Mouse (Mus musculus) heart, embryonic 10.5 days (tissue): ENCODE data around the gene Gm20741. TPM values are rescaled to one million over a fixed set of nuclear protein-coding genes. Genes with fewer than 3 reads are reported as not detected.

Experiments
- polyA plus RNA-seq: library from polyadenylated mRNA; unstranded; fragments of >200 nt; fragmentation: Nextera tagmentation; extraction: Ambion mirVana; gene quantifications from 2 replicates; pipeline ENCODE4 v1.2.1, GENCODE M21; 2016

The Gm20741 gene
- polyA plus RNA-seq, 1 experiment from 2014 or later: not detected

Other genes with a start within 250 kb of the Gm20741 start
- 0.57 and 2.1 TPM in 2 replicates for gene Cldn8, start 249.0 kb downstream of the Gm20741 start, polyA plus RNA-seq
- not detected in 2 replicates for gene Krtap24-1, start 199.9 kb downstream of the Gm20741 start, polyA plus RNA-seq
- gene 2310079G19Rik, start 184.6 kb downstream of the Gm20741 start, polyA plus RNA-seq: not detected in 2 replicates
- gene Krtap26-1, start 164.4 kb downstream of the Gm20741 start, polyA plus RNA-seq: not detected in 2 replicates
- gene Krtap27-1, start 140.5 kb downstream of the Gm20741 start, polyA plus RNA-seq: not detected in 2 replicates
- not detected in 2 replicates for gene 2310061N02Rik, start 104.3 kb downstream of the Gm20741 start, polyA plus RNA-seq
- not detected in 2 replicates for gene Krtap13-1, start 83.4 kb downstream of the Gm20741 start, polyA plus RNA-seq
- gene Krtap13, start 60.6 kb downstream of the Gm20741 start, polyA plus RNA-seq: not detected in 2 replicates
- not detected in 2 replicates for gene 2310034C09Rik, start 53.4 kb downstream of the Gm20741 start, polyA plus RNA-seq
- gene 2310057N15Rik, start 38.0 kb downstream of the Gm20741 start, polyA plus RNA-seq: not detected in 2 replicates
- not detected in 2 replicates for gene Gm5965, start 34.3 kb downstream of the Gm20741 start, polyA plus RNA-seq
- not detected in 2 replicates for gene Krtap15, start 8.0 kb upstream of the Gm20741 start, polyA plus RNA-seq
- not detected in 2 replicates for gene Krtap14, start 13.9 kb upstream of the Gm20741 start, polyA plus RNA-seq
- gene Krtap19-1, start 57.2 kb upstream of the Gm20741 start, polyA plus RNA-seq: not detected in 2 replicates
- gene Krtap19-2, start 62.0 kb upstream of the Gm20741 start, polyA plus RNA-seq: not detected in 2 replicates
- not detected in 2 replicates for gene Krtap19-3, start 65.8 kb upstream of the Gm20741 start, polyA plus RNA-seq
- not detected in 2 replicates for gene Krtap19-4, start 72.9 kb upstream of the Gm20741 start, polyA plus RNA-seq
- not detected in 2 replicates for gene Krtap19-5, start 84.2 kb upstream of the Gm20741 start, polyA plus RNA-seq
- not detected in 2 replicates for gene Krtap19-9b, start 120.0 kb upstream of the Gm20741 start, polyA plus RNA-seq
- gene Krtap16-3, start 150.7 kb upstream of the Gm20741 start, polyA plus RNA-seq: not detected in 2 replicates
- gene Krtap22-2, start 198.5 kb upstream of the Gm20741 start, polyA plus RNA-seq: not detected in 2 replicates
- not detected in 2 replicates for gene Gm10229, start 203.1 kb upstream of the Gm20741 start, polyA plus RNA-seq
- not detected in 2 replicates for gene Krtap6-1, start 219.5 kb upstream of the Gm20741 start, polyA plus RNA-seq
- gene Gm10228, start 229.3 kb upstream of the Gm20741 start, polyA plus RNA-seq: not detected in 2 replicates
- gene Krtap6-5, start 235.7 kb upstream of the Gm20741 start, polyA plus RNA-seq: not detected in 2 replicates